Mouse (Mus musculus) ES-Bruce4 (cell line): Measurements from ENCODE around the gene Gnmt. TPM values are rescaled to one million over a fixed set of nuclear protein-coding genes. Genes with fewer than 3 reads are reported as not detected.
A peak's percentile ranks its signal among the peaks of the same experiment; 100 is the strongest.

Source experiments
- H3K27ac ChIP-seq: 2 replicates; pipeline ENCODE4 v1.5.1; 2012; ENCODE audit warnings: low read length, inconsistent platforms; ENCODE audit not compliant: insufficient read depth
- H3K27me3 ChIP-seq: 2 replicates; pipeline ENCODE4 v1.6.1; 2012; ENCODE audit warnings: mild to moderate bottlenecking, low read length, inconsistent platforms; ENCODE audit not compliant: control insufficient read depth, poor library complexity, insufficient read depth, severe bottlenecking
- H3K36me3 ChIP-seq: 2 replicates; pipeline ENCODE4 v1.6.1; 2012; ENCODE audit warnings: inconsistent platforms, mild to moderate bottlenecking, low read length, moderate library complexity; ENCODE audit not compliant: control insufficient read depth, poor library complexity, insufficient read depth, severe bottlenecking
- H3K4me1 ChIP-seq: one replicate; pipeline ENCODE4 v1.8.1; 2011; ENCODE audit warnings: low read length; ENCODE audit not compliant: control insufficient read depth, insufficient read depth
- H3K4me3 ChIP-seq: 2 replicates; pipeline ENCODE4 v1.5.1; 2011; ENCODE audit warnings: low read depth, mild to moderate bottlenecking, low read length
- H3K9ac ChIP-seq: 2 replicates; pipeline ENCODE4 v1.6.1; 2012; ENCODE audit warnings: low read depth, mild to moderate bottlenecking, inconsistent platforms; ENCODE audit not compliant: poor library complexity, severe bottlenecking
- H3K9me3 ChIP-seq: replicated peaks from 2 replicates; pipeline ENCODE4 v1.6.1; 2012; ENCODE audit warnings: mild to moderate bottlenecking, low read length, inconsistent platforms; ENCODE audit not compliant: control insufficient read depth, poor library complexity, insufficient read depth, severe bottlenecking
- CTCF ChIP-seq: IDR thresholded peaks from one replicate; pipeline ENCODE4 v1.8.1; 2011; ENCODE audit warnings: low read depth, low read length
- EP300 ChIP-seq: IDR thresholded peaks from 2 replicates; pipeline ENCODE4 v1.6.1; 2011; ENCODE audit warnings: low read depth, low read length; ENCODE audit not compliant: insufficient read depth
- POLR2A ChIP-seq: IDR thresholded peaks from one replicate; pipeline ENCODE4 v1.8.1; 2011; ENCODE audit warnings: low read length; ENCODE audit not compliant: insufficient read depth
- polyA plus RNA-seq: library from polyadenylated mRNA; stranded (reverse); fragments of >200 nt; gene quantifications from 2 replicates; pipeline ENCODE4 v1.2.4, GENCODE M21; 2011; ENCODE audit warnings: low read depth; ENCODE audit not compliant: missing spikeins, insufficient read depth, insufficient read length

The Gnmt gene
- polyA plus RNA-seq, 1 experiment = 3.9 TPM

DNA sequence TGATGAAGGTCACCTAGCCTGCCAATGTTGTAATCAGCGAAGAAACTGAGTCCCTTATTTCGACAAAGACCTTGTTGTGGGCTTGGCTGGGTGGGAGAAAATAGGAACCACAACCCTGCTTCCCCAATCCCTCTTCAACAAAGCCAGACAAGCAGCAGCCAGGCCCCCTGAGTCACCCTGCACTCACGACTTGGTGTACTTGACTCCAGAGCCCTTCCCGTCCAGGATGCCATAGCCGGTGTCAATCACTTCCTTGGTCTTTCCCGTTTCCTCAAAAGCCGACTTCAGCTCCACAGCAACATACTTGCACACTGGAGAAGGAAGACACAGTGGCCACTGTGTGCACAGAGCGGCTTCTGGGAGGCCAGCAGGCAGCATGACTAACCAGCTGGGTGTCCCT lies 18.3 kb upstream of the Gnmt start:
- peaks cover 11% of the 10 kb centered on the region for H3K36me3 ChIP-seq
- H3K9me3 ChIP-seq = no peaks in the 10 kb centered on the region
- H3K27me3 ChIP-seq = no peaks in the 10 kb centered on the region
- H3K4me1 ChIP-seq = no peaks in the 10 kb centered on the region
- TF ChIP-seq CTCF = no peak
- no peak for TF ChIP-seq POLR2A
- TF ChIP-seq EP300 = no peak
- no peak overlapping the region for H3K4me3 ChIP-seq
- no peak overlapping the region for H3K27ac ChIP-seq
- H3K9ac ChIP-seq = no peak overlapping the region

DNA sequence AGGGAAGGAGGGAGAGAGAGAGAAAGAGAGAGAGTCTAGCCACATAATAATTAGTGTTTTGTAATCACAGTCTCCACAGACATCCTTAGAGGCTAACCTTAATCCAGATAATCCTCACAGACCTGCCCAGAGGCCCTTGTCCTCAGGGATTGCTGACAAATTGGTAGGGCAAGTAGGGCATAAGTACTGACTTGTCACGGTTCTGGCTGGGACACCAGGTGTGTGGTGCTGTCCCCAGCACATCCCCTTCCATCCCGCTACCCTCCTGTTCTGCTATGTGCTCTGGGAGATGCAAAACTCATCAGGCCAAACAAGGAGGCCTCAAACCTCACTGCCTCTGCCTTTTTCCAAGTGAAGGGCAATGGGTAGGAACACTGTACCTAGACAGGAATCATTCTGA lies 16.5 kb upstream of the Gnmt start:
- Histone ChIP-seq H3K4me1 (no peaks in the 10 kb centered on the region), H3K9ac (no peak overlapping the region), H3K27me3 (no peaks in the 10 kb centered on the region), H3K27ac (no peak overlapping the region), H3K4me3 (no peak overlapping the region), H3K36me3 (peaks cover 11% of the 10 kb centered on the region), H3K9me3 (no peaks in the 10 kb centered on the region)
- no peak for TF ChIP-seq CTCF
- no peak for TF ChIP-seq EP300
- TF ChIP-seq POLR2A = no peak

DNA sequence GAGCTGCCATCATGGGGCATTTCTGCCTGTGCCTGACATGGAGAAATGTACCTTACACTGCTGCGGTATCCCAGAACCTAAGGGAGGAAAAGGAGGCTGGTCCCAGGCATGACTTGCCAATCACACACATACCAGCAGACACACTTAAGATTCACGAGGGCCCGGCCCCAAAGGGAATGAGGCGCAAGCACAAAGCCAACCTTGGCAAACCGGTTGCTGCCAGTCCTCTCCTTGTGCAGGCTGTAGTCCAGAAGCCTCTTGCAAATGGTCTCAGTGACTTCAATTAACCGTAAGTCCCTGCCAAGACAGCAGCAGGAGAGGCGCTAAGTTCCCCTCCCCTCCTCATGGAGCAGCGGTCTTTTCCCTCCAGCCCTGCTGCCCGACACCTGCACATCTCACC lies 14.0 kb upstream of the Gnmt start:
- H3K27ac ChIP-seq = no peak overlapping the region
- TF ChIP-seq POLR2A (no peak), EP300 (no peak), CTCF (no peak)
- H3K9me3 ChIP-seq = no peaks in the 10 kb centered on the region
- peaks cover 11% of the 10 kb centered on the region for H3K36me3 ChIP-seq
- H3K27me3 ChIP-seq = no peaks in the 10 kb centered on the region
- H3K4me1 ChIP-seq = no peaks in the 10 kb centered on the region
- H3K4me3 ChIP-seq = no peak overlapping the region
- H3K9ac ChIP-seq = no peak overlapping the region

DNA sequence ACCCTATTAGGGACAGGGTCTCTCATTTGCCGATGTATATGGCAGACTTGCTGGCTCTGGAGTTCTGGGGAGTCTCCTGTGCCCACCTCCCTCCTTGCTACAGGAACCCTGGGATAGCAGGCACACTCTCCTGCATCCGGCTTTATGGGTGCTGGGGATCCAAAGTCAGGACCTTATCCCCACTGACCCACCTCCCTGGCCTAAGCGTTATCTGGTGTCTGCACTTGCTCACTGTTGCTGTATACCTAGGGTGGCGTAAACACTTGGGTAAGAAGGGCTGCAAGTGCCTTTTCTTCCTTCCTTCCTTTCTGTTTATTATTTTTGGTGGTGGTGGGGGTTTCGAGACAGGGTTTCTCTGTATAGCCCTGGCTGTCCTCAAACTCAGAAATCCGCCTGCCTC lies 12.3 kb upstream of the Gnmt start:
- H3K36me3 ChIP-seq = peaks cover 7% of the 10 kb centered on the region; the same call in 1 of the 2 replicates
- no peaks in the 10 kb centered on the region for H3K27me3 ChIP-seq
- H3K4me3 ChIP-seq = no peak overlapping the region
- no peak for TF ChIP-seq POLR2A
- no peak for TF ChIP-seq CTCF
- TF ChIP-seq EP300 = no peak
- H3K9ac ChIP-seq = no peak overlapping the region
- H3K9me3 ChIP-seq = no peaks in the 10 kb centered on the region
- no peaks in the 10 kb centered on the region for H3K4me1 ChIP-seq
- no peak overlapping the region for H3K27ac ChIP-seq

DNA sequence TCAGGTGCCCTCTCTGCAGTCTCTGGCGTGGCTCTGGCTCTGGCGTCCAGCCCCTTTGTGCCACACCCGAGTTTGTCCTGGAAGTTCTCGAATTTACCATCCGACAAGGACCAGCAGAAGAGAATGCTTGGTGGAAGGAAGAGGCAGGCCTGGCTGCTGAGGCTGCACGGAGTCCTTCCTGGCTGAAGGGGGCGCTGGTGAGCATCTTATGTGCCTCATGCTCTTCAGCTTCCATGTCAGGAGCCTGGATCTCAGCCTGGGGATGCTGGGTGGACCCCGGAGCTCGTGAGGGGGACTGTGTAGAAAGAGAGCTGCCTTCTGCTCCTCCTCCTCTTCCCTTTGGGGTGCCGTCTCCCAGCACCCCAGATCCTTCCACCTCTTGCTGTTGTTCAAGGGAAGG lies 7.2 kb upstream of the Gnmt start:
- H3K27ac ChIP-seq = no peak overlapping the region

DNA sequence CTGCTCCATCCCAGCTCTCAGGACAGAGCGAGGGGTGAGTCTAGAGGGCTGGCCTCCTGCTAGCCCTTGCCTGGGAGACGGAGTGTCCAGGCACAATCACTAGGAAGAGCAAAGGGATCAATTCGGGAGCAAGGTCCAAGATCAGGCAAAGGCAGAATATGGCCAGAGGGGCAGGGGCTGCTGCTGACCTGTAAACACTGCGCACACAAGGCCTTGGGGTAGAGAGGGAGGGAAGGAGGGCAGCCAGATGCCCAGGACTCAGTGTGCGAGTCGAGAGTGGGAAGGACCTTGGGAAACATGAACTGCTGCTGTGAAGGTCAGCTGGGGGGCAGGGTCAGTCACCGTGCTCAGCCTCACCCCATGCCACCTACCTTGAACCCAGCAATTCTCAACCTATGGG lies 6.3 kb upstream of the Gnmt start:
- Histone ChIP-seq H3K4me3 (no peak overlapping the region), H3K4me1 (no peaks in the 10 kb centered on the region), H3K27ac (no peak overlapping the region), H3K9me3 (no peaks in the 10 kb centered on the region), H3K36me3 (no peaks in the 10 kb centered on the region), H3K9ac (no peak overlapping the region), H3K27me3 (no peaks in the 10 kb centered on the region)
- TF ChIP-seq POLR2A = no peak
- TF ChIP-seq EP300 = no peak
- no peak for TF ChIP-seq CTCF

More for the DNA sequence above, 7.2 kb upstream of the Gnmt start:
- TF ChIP-seq POLR2A (no peak), CTCF (peak; percentile 90)
- no peaks in the 10 kb centered on the region for H3K36me3 ChIP-seq
- H3K4me1 ChIP-seq = no peaks in the 10 kb centered on the region
- H3K9ac ChIP-seq = no peak overlapping the region
- H3K9me3 ChIP-seq = no peaks in the 10 kb centered on the region
- no peaks in the 10 kb centered on the region for H3K27me3 ChIP-seq
- no peak overlapping the region for H3K4me3 ChIP-seq
